Mouse (Mus musculus) spleen, postnatal 36 days (tissue): ENCODE data around the gene Rpp38.
A peak's percentile ranks its signal among the peaks of the same experiment; 100 is the strongest.

Source experiments
- DNase-seq, 2 experiments: peaks; one replicate each; pipeline ENCODE4 v3.0.0; 2022; ENCODE audit warnings: low spot score in 2 of 2, mixed read lengths in 1 of 2

Rpp38 gene

GRCm38 (mm10) chr2:3285709-3286108 lies 46.7 kb downstream of the Rpp38 start:
- DNase-seq = no peak

- DNase-seq = no peak
Measured at GRCm38 (mm10) chr2:3285181-3285530, 47.3 kb downstream of the Rpp38 start.

GRCm38 (mm10) chr2:3284473-3285180 lies 47.8 kb downstream of the Rpp38 start:
- peak; percentile 46 to 58 for DNase-seq

GRCm38 (mm10) chr2:3283602-3284472 lies 48.6 kb downstream of the Rpp38 start, which contains the start of gene Nmt2:
TSS of gene Nmt2 (plus strand) at chr2:3284212.
- DNase-seq = peak; percentile 100

GRCm38 (mm10) chr2:3282866-3283601 lies 49.4 kb downstream of the Rpp38 start:
- DNase-seq = no peak

GRCm38 (mm10) chr2:3281311-3281710 lies 51.1 kb downstream of the Rpp38 start:
- no peak for DNase-seq
